Mouse (Mus musculus) intestine, embryonic 15.5 days (tissue): Measurements from ENCODE around the gene Aldh3b3. TPM values are rescaled to one million over a fixed set of nuclear protein-coding genes. Genes with fewer than 3 reads are reported as not detected.

ENCODE experiments used
- ATAC-seq: fragments of 200-750 bp; cut with Nextera tagmentation; 2 replicates; pipeline ENCODE4 v1.8.0; 2017; ENCODE audit warnings: moderate TSS enrichment, moderate library complexity
- H3K27ac ChIP-seq: fragments of 300-500 bp; sonication (generic); 2 replicates; pipeline ENCODE4 v1.5.1; 2015; ENCODE audit warnings: mild to moderate bottlenecking, inconsistent platforms
- H3K27me3 ChIP-seq: fragments of 300-500 bp; sonication (generic); replicated peaks from 2 replicates; pipeline ENCODE4 v1.6.1; 2015; ENCODE audit warnings: inconsistent platforms
- H3K36me3 ChIP-seq: fragments of 300-500 bp; sonication (generic); 2 replicates; pipeline ENCODE4 v1.6.1; 2015; ENCODE audit warnings: inconsistent platforms
- H3K4me1 ChIP-seq: fragments of 300-500 bp; sonication (generic); replicated peaks from 2 replicates; pipeline ENCODE4 v1.6.1; 2015; ENCODE audit warnings: inconsistent platforms
- H3K4me2 ChIP-seq: fragments of 300-500 bp; sonication (generic); replicated peaks from 2 replicates; pipeline ENCODE4 v1.6.1; 2015; ENCODE audit warnings: mild to moderate bottlenecking, inconsistent platforms
- H3K4me3 ChIP-seq: fragments of 300-500 bp; sonication (generic); replicated peaks from 2 replicates; pipeline ENCODE4 v1.5.1; 2015; ENCODE audit warnings: inconsistent platforms
- H3K9ac ChIP-seq: fragments of 300-500 bp; sonication (generic); 2 replicates; pipeline ENCODE4 v1.6.1; 2015; ENCODE audit warnings: inconsistent platforms
- H3K9me3 ChIP-seq: fragments of 300-500 bp; sonication (generic); 2 replicates; pipeline ENCODE4 v1.6.1; 2016; ENCODE audit warnings: inconsistent platforms
- WGBS: fragments of 180-500 bp; shearing (Covaris S2); methylation state at CpG from one replicate; pipeline ENCODE4 v1.1.7; 2015; 5-methylcytosine and 5-hydroxymethylcytosine counted together
- polyA plus RNA-seq: library from polyadenylated mRNA; unstranded; fragments of >200 nt; fragmentation: Nextera tagmentation; extraction: Ambion mirVana; gene quantifications from 2 replicates; pipeline ENCODE4 v1.2.1, GENCODE M21; 2015

Aldh3b3 gene
- polyA plus RNA-seq, 1 experiment from 2014 or later, result not detected

GRCm38 (mm10) chr19:3999121-3999730 lies 40.8 kb downstream of the Aldh3b3 start:
- Histone ChIP-seq H3K9ac (peak overlapping the region; percentile 92; the same call in 1 of the 2 replicates), H3K4me3 (no peak overlapping the region), H3K27me3 (no peaks in the 10 kb centered on the region), H3K4me1 (peaks cover 26% of the 10 kb centered on the region), H3K9me3 (no peaks in the 10 kb centered on the region), H3K36me3 (no peaks in the 10 kb centered on the region), H3K4me2 (peak overlapping the region; percentile 79), H3K27ac (no peak overlapping the region)
- 80% methylated on average over 9 of the region's 9 CpGs for WGBS
- ATAC-seq, result no peak

- peak within 1 kb of the TSS; percentile 61 for H3K4me3 ChIP-seq
- no peaks in the 10 kb centered on the region for H3K27me3 ChIP-seq
- WGBS, result under 1% methylated on average over 64 of the region's 64 CpGs
- H3K4me2 ChIP-seq, result peak within 1 kb of the TSS; percentile 79
- peak within 1 kb of the TSS; percentile 97 for H3K27ac ChIP-seq
- ATAC-seq, result peak; percentile 95
- no peaks in the 10 kb centered on the region; the same call in 1 of the 2 replicates for H3K36me3 ChIP-seq
- H3K4me1 ChIP-seq, result peaks cover 26% of the 10 kb centered on the region
- peak within 1 kb of the TSS; percentile 92 for H3K9ac ChIP-seq
- H3K9me3 ChIP-seq, result no peaks in the 10 kb centered on the region
Observed at GRCm38 (mm10) chr19:4000119-4000900, 41.9 kb downstream of the Aldh3b3 start, which contains the start of the genes Nudt8 and Gm49405. TSS of gene Nudt8 (plus strand) at chr19:4000580. TSS of gene Gm49405 (plus strand) at chr19:4000626.

GRCm38 (mm10) chr19:4000949-4001525 lies 42.6 kb downstream of the Aldh3b3 start:
- Histone ChIP-seq H3K4me1 (peaks cover 26% of the 10 kb centered on the region), H3K9me3 (no peaks in the 10 kb centered on the region), H3K36me3 (no peaks in the 10 kb centered on the region; the same call in 1 of the 2 replicates), H3K27me3 (no peaks in the 10 kb centered on the region), H3K4me2 (peak overlapping the region; percentile 79), H3K4me3 (peak overlapping the region; percentile 61), H3K27ac (peak overlapping the region; percentile 97), H3K9ac (peak overlapping the region; percentile 92)
- WGBS, result 14% methylated on average over 17 of the region's 17 CpGs
- peak; percentile 20 for ATAC-seq

- ATAC-seq, result no peak
- H3K4me2 ChIP-seq, result peak overlapping the region; percentile 79
- 0 out of 2 replicates have a peak overlapping the region, but pooled peaks have one; percentile 6 for H3K27ac ChIP-seq
- no peaks in the 10 kb centered on the region; the same call in 1 of the 2 replicates for H3K36me3 ChIP-seq
- peak overlapping the region; percentile 61; the same call in 1 of the 2 replicates for H3K4me3 ChIP-seq
- peaks cover 26% of the 10 kb centered on the region for H3K4me1 ChIP-seq
- H3K9me3 ChIP-seq, result no peaks in the 10 kb centered on the region
- 75% methylated on average over 5 of the region's 5 CpGs for WGBS
- peak overlapping the region; percentile 92; the same call in 1 of the 2 replicates for H3K9ac ChIP-seq
- no peaks in the 10 kb centered on the region for H3K27me3 ChIP-seq
Observed at GRCm38 (mm10) chr19:4001752-4002151, 43.3 kb downstream of the Aldh3b3 start.

- H3K27me3 ChIP-seq, result no peaks in the 10 kb centered on the region
- peaks cover 12% of the 10 kb centered on the region for H3K36me3 ChIP-seq
- H3K9me3 ChIP-seq, result no peaks in the 10 kb centered on the region
- H3K27ac ChIP-seq, result no peak within 1 kb of the TSS
- 73% methylated on average over 1 of the region's 1 CpGs for WGBS
- no peak for ATAC-seq
- H3K9ac ChIP-seq, result no peak within 1 kb of the TSS
- no peak within 1 kb of the TSS for H3K4me3 ChIP-seq
- peaks cover 26% of the 10 kb centered on the region for H3K4me1 ChIP-seq
- no peak within 1 kb of the TSS for H3K4me2 ChIP-seq
Observed at GRCm38 (mm10) chr19:4003112-4003511, 44.7 kb downstream of the Aldh3b3 start, which contains the start of gene Doc2g. TSS of gene Doc2g (plus strand) at chr19:4003313.

GRCm38 (mm10) chr19:4003641-4004040 lies 45.2 kb downstream of the Aldh3b3 start:
- H3K4me3 ChIP-seq, result no peak overlapping the region
- no peak overlapping the region for H3K9ac ChIP-seq
- no peaks in the 10 kb centered on the region for H3K9me3 ChIP-seq
- peaks cover 26% of the 10 kb centered on the region for H3K4me1 ChIP-seq
- no peak overlapping the region for H3K4me2 ChIP-seq
- no peak overlapping the region for H3K27ac ChIP-seq
- no peak for ATAC-seq
- H3K27me3 ChIP-seq, result no peaks in the 10 kb centered on the region
- peaks cover 18% of the 10 kb centered on the region for H3K36me3 ChIP-seq
- WGBS, result 75% methylated on average over 12 of the region's 12 CpGs

- Histone ChIP-seq H3K9ac (no peak overlapping the region), H3K4me3 (no peak overlapping the region), H3K27ac (no peak overlapping the region), H3K4me2 (no peak overlapping the region), H3K27me3 (no peaks in the 10 kb centered on the region), H3K4me1 (peaks cover 25% of the 10 kb centered on the region), H3K36me3 (peaks cover 24% of the 10 kb centered on the region), H3K9me3 (no peaks in the 10 kb centered on the region)
- WGBS, result 82% methylated on average over 15 of the region's 15 CpGs
- no peak for ATAC-seq
Observed at GRCm38 (mm10) chr19:4004331-4004730, 45.9 kb downstream of the Aldh3b3 start.

- 82% methylated on average over 9 of the region's 9 CpGs for WGBS
- H3K4me3 ChIP-seq, result no peak overlapping the region
- ATAC-seq, result no peak
- no peak overlapping the region for H3K4me2 ChIP-seq
- H3K9me3 ChIP-seq, result no peaks in the 10 kb centered on the region
- no peaks in the 10 kb centered on the region for H3K27me3 ChIP-seq
- H3K36me3 ChIP-seq, result peaks cover 24% of the 10 kb centered on the region
- peaks cover 20% of the 10 kb centered on the region for H3K4me1 ChIP-seq
- no peak overlapping the region for H3K9ac ChIP-seq
- no peak overlapping the region for H3K27ac ChIP-seq
Observed at GRCm38 (mm10) chr19:4005091-4005490, 46.6 kb downstream of the Aldh3b3 start.

GRCm38 (mm10) chr19:4005971-4006370 lies 47.5 kb downstream of the Aldh3b3 start:
- peaks cover 25% of the 10 kb centered on the region for H3K36me3 ChIP-seq

GRCm38 (mm10) chr19:4011086-4011485 lies 52.6 kb downstream of the Aldh3b3 start:
- WGBS, result 93% methylated on average over 5 of the region's 5 CpGs
- ATAC-seq, result no peak
- Histone ChIP-seq H3K4me3 (no peak overlapping the region), H3K9ac (no peak overlapping the region), H3K27me3 (no peaks in the 10 kb centered on the region), H3K4me1 (peaks cover 8% of the 10 kb centered on the region; the same call in 1 of the 2 replicates), H3K9me3 (no peaks in the 10 kb centered on the region), H3K27ac (no peak overlapping the region), H3K36me3 (peaks cover 27% of the 10 kb centered on the region), H3K4me2 (peak overlapping the region; percentile 60; the same call in 1 of the 2 replicates)

More at GRCm38 (mm10) chr19:4005971-4006370, 47.5 kb downstream of the Aldh3b3 start:
- WGBS, result 94% methylated on average over 8 of the region's 8 CpGs
- H3K27ac ChIP-seq, result no peak overlapping the region
- no peak overlapping the region for H3K9ac ChIP-seq
- peaks cover 18% of the 10 kb centered on the region for H3K4me1 ChIP-seq
- no peaks in the 10 kb centered on the region for H3K9me3 ChIP-seq
- H3K4me3 ChIP-seq, result no peak overlapping the region
- H3K27me3 ChIP-seq, result no peaks in the 10 kb centered on the region
- no peak overlapping the region for H3K4me2 ChIP-seq
- ATAC-seq, result no peak

- Histone ChIP-seq H3K4me1 (peaks cover 8% of the 10 kb centered on the region; the same call in 1 of the 2 replicates), H3K4me2 (peak within 1 kb of the TSS; percentile 65), H3K9me3 (no peaks in the 10 kb centered on the region), H3K27me3 (no peaks in the 10 kb centered on the region), H3K9ac (peak within 1 kb of the TSS; percentile 69), H3K27ac (peak within 1 kb of the TSS; percentile 41; the same call in 1 of the 2 replicates), H3K4me3 (peak within 1 kb of the TSS; percentile 80), H3K36me3 (peaks cover 20% of the 10 kb centered on the region)
- ATAC-seq, result peak; percentile 99
- under 1% methylated on average over 45 of the region's 45 CpGs for WGBS
Observed at GRCm38 (mm10) chr19:4012432-4013022, 54.1 kb downstream of the Aldh3b3 start, which contains the start of gene Ndufv1. TSS of gene Ndufv1 (minus strand) at chr19:4012806.
